Mouse (Mus musculus) intestine, embryonic 16.5 days (tissue): ENCODE data around the gene Slc4a1ap. TPM values are rescaled to one million over a fixed set of nuclear protein-coding genes. Genes with fewer than 3 reads are reported as not detected.

Experiments
- ATAC-seq: fragments of 200-750 bp; cut with Nextera tagmentation; 2 replicates; pipeline ENCODE4 v1.8.0; 2017; ENCODE audit warnings: moderate TSS enrichment, moderate library complexity
- H3K27ac ChIP-seq: fragments of 300-500 bp; sonication (generic); 2 replicates; pipeline ENCODE4 v1.5.1; 2014; ENCODE audit warnings: mild to moderate bottlenecking, low read length
- H3K27me3 ChIP-seq: fragments of 300-500 bp; sonication (generic); replicated peaks from 2 replicates; pipeline ENCODE4 v1.6.1; 2014; ENCODE audit warnings: low read length, control low read depth, mixed read lengths; ENCODE audit not compliant: control insufficient read depth, insufficient read depth
- H3K36me3 ChIP-seq: fragments of 300-500 bp; sonication (generic); 2 replicates; pipeline ENCODE4 v1.6.1; 2014; ENCODE audit warnings: low read length, control low read depth; ENCODE audit not compliant: control insufficient read depth, insufficient read depth
- H3K4me1 ChIP-seq: fragments of 300-500 bp; sonication (generic); 2 replicates; pipeline ENCODE4 v1.6.1; 2014; ENCODE audit warnings: low read length, control low read depth, mixed read lengths; ENCODE audit not compliant: control insufficient read depth, insufficient read depth
- H3K4me2 ChIP-seq: fragments of 300-500 bp; sonication (generic); 2 replicates; pipeline ENCODE4 v1.6.1; 2014; ENCODE audit warnings: low read depth, low read length, control low read depth
- H3K4me3 ChIP-seq: fragments of 300-500 bp; sonication (generic); 2 replicates; pipeline ENCODE4 v1.5.1; 2014; ENCODE audit warnings: mild to moderate bottlenecking, low read length
- H3K9ac ChIP-seq: fragments of 300-500 bp; sonication (generic); 2 replicates; pipeline ENCODE4 v1.6.1; 2014; ENCODE audit warnings: low read depth, low read length
- H3K9me3 ChIP-seq: fragments of 300-500 bp; sonication (generic); 2 replicates; pipeline ENCODE4 v1.6.1; 2016; ENCODE audit warnings: low read length, control low read depth; ENCODE audit not compliant: control insufficient read depth
- WGBS: fragments of 180-500 bp; shearing (Covaris S2); extraction: QIAGEN DNeasy Blood & Tissue Kit; methylation state at CpG from one replicate; pipeline ENCODE4 v1.1.7; 2014; 5-methylcytosine and 5-hydroxymethylcytosine counted together
- polyA plus RNA-seq: library from polyadenylated mRNA; unstranded; fragments of >200 nt; fragmentation: Nextera tagmentation; extraction: Ambion mirVana; gene quantifications from 2 replicates; pipeline ENCODE4 v1.2.1, GENCODE M21; 2015

The Slc4a1ap gene
- polyA plus RNA-seq, 1 experiment from 2014 or later, result 25.0 TPM

GRCm38 (mm10) chr5:31563905-31564304, 37.1 kb downstream of the Slc4a1ap start:
- peak overlapping the region; percentile 32; the same call in 1 of the 2 replicates for H3K9ac ChIP-seq
- peaks cover 6% of the 10 kb centered on the region; the same call in 1 of the 2 replicates for H3K4me1 ChIP-seq
- WGBS, result 35% methylated on average over 7 of the region's 7 CpGs
- no peaks in the 10 kb centered on the region for H3K36me3 ChIP-seq
- H3K27me3 ChIP-seq, result no peaks in the 10 kb centered on the region
- H3K4me2 ChIP-seq, result no peak overlapping the region
- no peak for ATAC-seq
- no peak overlapping the region for H3K4me3 ChIP-seq
- no peak overlapping the region for H3K27ac ChIP-seq
- H3K9me3 ChIP-seq, result no peaks in the 10 kb centered on the region

- no peak overlapping the region; the same call in 1 of the 2 replicates for H3K9ac ChIP-seq
- ATAC-seq, result 0 out of 2 replicates have a peak, but pooled peaks have one; percentile 26
- H3K9me3 ChIP-seq, result no peaks in the 10 kb centered on the region
- no peak overlapping the region for H3K27ac ChIP-seq
- no peak overlapping the region for H3K4me3 ChIP-seq
- H3K4me1 ChIP-seq, result peaks cover 6% of the 10 kb centered on the region; the same call in 1 of the 2 replicates
- WGBS, result 76% methylated on average over 4 of the region's 4 CpGs
- no peaks in the 10 kb centered on the region for H3K27me3 ChIP-seq
- no peak overlapping the region for H3K4me2 ChIP-seq
- no peaks in the 10 kb centered on the region for H3K36me3 ChIP-seq
Observed at GRCm38 (mm10) chr5:31564976-31565375, 38.2 kb downstream of the Slc4a1ap start.

GRCm38 (mm10) chr5:31566026-31566425, 39.2 kb downstream of the Slc4a1ap start:
- 88% methylated on average over 7 of the region's 7 CpGs for WGBS
- Histone ChIP-seq H3K4me3 (no peak overlapping the region), H3K27ac (no peak overlapping the region), H3K4me1 (peaks cover 11% of the 10 kb centered on the region), H3K9me3 (no peaks in the 10 kb centered on the region), H3K4me2 (no peak overlapping the region), H3K36me3 (no peaks in the 10 kb centered on the region), H3K27me3 (no peaks in the 10 kb centered on the region), H3K9ac (no peak overlapping the region)
- no peak for ATAC-seq

DNA sequence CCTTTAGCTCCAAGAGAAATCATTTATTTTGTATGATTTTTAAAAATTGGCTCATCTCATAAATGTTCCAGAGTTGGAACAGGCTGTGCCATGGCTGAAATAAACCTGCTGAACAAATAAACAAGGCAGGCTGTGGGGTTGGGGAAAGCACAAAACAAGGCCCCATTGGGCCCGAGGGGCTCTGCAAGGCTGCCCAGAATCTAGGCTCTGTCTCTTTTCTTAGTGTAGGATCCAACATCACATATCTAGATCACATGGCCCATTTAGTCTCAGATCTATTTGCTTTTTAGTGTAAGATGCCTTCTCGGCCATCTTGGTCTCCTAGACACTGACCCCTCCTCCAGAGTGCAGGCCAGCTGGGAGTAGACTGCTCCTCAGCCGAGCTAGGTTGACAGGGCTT, 39.7 kb downstream of the Slc4a1ap start:
- 63% methylated on average over 3 of the region's 3 CpGs for WGBS
- Histone ChIP-seq H3K9ac (no peak overlapping the region), H3K4me2 (no peak overlapping the region), H3K4me3 (no peak overlapping the region), H3K9me3 (no peaks in the 10 kb centered on the region), H3K27me3 (no peaks in the 10 kb centered on the region), H3K4me1 (peaks cover 16% of the 10 kb centered on the region), H3K27ac (no peak overlapping the region), H3K36me3 (no peaks in the 10 kb centered on the region)
- ATAC-seq, result no peak

DNA sequence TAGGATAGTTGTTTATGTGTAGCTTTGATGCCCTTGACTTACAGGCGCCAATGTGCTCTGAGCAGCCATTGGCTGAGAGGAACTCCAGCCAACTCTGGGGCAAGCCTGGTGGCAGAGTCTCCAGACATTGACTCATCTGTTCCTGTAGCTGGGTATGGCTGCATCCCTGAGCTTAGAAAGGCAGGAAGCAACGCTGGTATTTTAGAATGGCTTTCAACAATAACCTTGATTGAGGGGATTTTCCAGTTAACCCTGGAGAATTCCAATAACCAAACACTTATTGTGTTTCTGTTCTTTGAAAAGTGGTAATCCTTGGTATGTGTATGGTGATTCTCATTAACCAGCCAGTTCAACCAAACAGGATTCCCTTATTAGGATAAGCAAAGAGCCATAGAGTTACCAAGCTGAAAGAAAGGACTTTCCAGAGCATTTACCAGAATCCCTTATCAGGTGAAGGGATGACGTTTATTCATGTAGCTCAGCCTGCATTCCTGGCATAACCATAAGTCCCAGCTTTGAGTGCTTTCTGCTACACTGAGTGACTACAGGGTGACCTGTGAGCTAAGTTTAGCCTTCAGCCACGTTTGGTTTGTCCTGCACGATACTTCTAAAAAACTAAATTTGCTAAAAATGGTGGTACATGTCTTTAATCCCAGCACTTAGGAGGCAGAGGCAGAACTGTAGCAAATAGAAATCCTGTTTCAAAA, 41.3 kb downstream of the Slc4a1ap start:
- Histone ChIP-seq H3K36me3 (no peaks in the 10 kb centered on the region), H3K4me2 (no peak overlapping the region), H3K9ac (no peak overlapping the region), H3K4me1 (peaks cover 18% of the 10 kb centered on the region), H3K4me3 (no peak overlapping the region), H3K9me3 (no peaks in the 10 kb centered on the region), H3K27me3 (no peaks in the 10 kb centered on the region), H3K27ac (no peak overlapping the region)
- 64% methylated on average over 5 of the region's 5 CpGs for WGBS
- no peak for ATAC-seq

DNA sequence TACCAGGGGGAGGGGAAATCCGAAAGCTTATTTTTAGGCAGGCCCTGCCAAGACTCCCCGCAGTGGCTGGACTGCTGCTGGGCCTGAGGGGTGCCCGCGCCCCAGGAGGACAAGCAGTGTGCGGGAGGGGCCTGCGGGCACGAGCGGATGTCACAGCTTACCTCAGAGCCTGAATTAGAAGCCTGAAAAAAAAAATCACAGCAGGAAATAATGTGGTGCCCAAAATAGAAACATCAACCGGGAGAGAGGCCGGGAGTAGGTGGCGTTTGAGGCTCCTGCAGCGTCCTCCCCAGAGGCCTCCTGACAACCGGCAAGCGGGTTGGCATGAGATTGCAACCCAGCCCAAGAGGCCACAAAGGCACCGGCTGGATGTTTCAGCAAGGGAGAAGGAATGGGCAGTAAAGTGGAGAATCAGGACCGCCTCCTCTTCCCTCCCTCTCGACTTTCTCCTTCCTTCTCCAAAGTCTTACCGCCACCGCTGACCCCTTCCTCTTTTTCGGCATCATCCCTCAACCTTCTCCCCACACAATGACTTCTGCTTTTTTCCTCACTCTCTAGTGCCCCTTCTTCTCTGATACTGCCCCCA, 44.3 kb downstream of the Slc4a1ap start:
- ATAC-seq, result peak; percentile 50; the same call in 1 of the 2 replicates
- H3K36me3 ChIP-seq, result no peaks in the 10 kb centered on the region
- H3K27me3 ChIP-seq, result no peaks in the 10 kb centered on the region
- WGBS, result 24% methylated on average over 20 of the region's 20 CpGs
- peak overlapping the region; percentile 44; the same call in 1 of the 2 replicates for H3K9ac ChIP-seq
- no peaks in the 10 kb centered on the region for H3K9me3 ChIP-seq
- peaks cover 12% of the 10 kb centered on the region; the same call in 1 of the 2 replicates for H3K4me1 ChIP-seq
- peak overlapping the region; percentile 43; the same call in 1 of the 2 replicates for H3K27ac ChIP-seq
- peak overlapping the region; percentile 9 for H3K4me3 ChIP-seq
- H3K4me2 ChIP-seq, result peak overlapping the region; percentile 31

DNA sequence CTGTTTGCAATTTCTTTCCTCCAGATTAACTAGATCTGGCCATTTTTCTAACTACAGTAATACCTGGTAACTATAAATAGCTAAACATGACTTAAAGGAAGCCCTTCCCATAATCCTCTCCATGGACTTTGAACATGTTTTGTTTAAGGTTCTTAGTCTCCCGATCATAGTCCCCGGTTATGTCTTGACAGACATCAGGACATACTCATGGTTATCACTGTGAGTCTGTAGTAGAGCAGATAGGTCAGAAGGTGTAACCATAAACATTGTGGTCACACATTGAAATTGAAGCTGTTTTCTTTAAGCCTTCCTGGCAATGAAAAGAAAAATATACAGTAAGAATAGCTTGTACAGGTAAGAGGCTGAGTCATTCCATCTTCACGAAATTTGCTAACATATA, 46.9 kb downstream of the Slc4a1ap start:
- Histone ChIP-seq H3K36me3 (no peaks in the 10 kb centered on the region), H3K27ac (no peak overlapping the region), H3K9me3 (no peaks in the 10 kb centered on the region), H3K4me1 (peaks cover 12% of the 10 kb centered on the region; the same call in 1 of the 2 replicates), H3K4me2 (no peak overlapping the region), H3K4me3 (no peak overlapping the region), H3K27me3 (no peaks in the 10 kb centered on the region), H3K9ac (no peak overlapping the region)
- 77% methylated on average over 3 of the region's 3 CpGs for WGBS
- peak; percentile 56; the same call in 1 of the 2 replicates for ATAC-seq

DNA sequence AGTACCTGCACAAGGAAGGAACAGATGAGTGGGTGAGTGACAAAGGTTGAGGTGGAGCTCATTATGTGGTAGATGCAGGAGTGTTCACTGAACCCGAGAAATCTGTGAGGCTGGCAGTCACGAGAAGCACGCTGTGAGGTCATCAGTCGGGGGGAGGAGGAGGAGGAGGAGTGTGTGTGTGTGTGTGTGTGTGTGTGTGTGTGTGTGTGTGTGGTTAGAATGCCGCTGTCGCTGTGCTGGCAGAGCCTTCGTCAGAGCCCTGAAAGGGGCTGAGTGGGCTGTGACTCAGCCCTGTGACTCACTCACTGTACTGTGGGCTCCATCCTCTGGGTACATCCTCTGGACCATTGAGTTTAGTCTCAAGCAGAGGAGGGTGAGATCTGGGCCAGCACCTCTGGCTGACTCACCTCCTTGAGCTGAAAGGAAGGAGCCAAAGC, 49.8 kb downstream of the Slc4a1ap start:
- no peak for ATAC-seq
- H3K9me3 ChIP-seq, result no peaks in the 10 kb centered on the region
- no peak overlapping the region for H3K9ac ChIP-seq
- no peaks in the 10 kb centered on the region for H3K36me3 ChIP-seq
- peaks cover 1% of the 10 kb centered on the region; the same call in 1 of the 2 replicates for H3K4me1 ChIP-seq
- H3K27me3 ChIP-seq, result no peaks in the 10 kb centered on the region
- no peak overlapping the region for H3K4me3 ChIP-seq
- H3K4me2 ChIP-seq, result no peak overlapping the region
- H3K27ac ChIP-seq, result no peak overlapping the region
- 77% methylated on average over 7 of the region's 7 CpGs for WGBS

- 72% methylated on average over 6 of the region's 6 CpGs for WGBS
- Histone ChIP-seq H3K9ac (no peak overlapping the region), H3K27ac (no peak overlapping the region), H3K4me3 (no peak overlapping the region), H3K4me1 (no peaks in the 10 kb centered on the region), H3K36me3 (no peaks in the 10 kb centered on the region), H3K9me3 (no peaks in the 10 kb centered on the region), H3K4me2 (no peak overlapping the region), H3K27me3 (no peaks in the 10 kb centered on the region)
- no peak for ATAC-seq
Observed at GRCm38 (mm10) chr5:31581263-31581662, 54.5 kb downstream of the Slc4a1ap start.
